Mouse (Mus musculus) cerebellum, adult 2 months (tissue): ENCODE data around the gene Ncoa3.

Experiments
- CTCF ChIP-seq: fragments of 200-500 bp; IDR thresholded peaks from 2 replicates; pipeline ENCODE4 v1.5.1; 2011; ENCODE audit warnings: low read depth, mild to moderate bottlenecking, control low read depth, low read length, moderate library complexity, borderline replicate concordance; ENCODE audit not compliant: insufficient read depth
- POLR2A ChIP-seq: fragments of 200-500 bp; IDR thresholded peaks from 2 replicates; pipeline ENCODE4 v1.6.1; 2011; ENCODE audit warnings: low read length, control low read depth, borderline replicate concordance; ENCODE audit not compliant: insufficient read depth

DNA sequence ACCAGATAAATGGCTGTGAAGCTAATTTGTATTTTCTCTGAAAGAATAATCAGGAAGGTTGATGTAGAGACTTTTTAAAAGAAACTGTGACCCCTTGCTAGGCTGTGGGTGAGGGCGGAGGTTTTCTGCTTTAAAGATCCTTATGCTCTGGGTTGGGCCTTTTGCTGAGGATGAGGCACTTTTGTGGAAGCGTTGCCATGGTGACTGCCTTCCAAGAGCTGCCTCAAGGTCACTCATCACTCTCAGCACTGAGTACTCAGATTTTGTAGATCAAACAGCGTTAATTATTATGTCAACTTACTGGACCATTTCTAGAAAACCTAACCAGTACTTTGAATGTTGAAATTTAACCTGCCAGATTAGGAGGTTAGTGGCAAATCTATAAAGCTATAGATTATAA, 29.2 kb downstream of the Ncoa3 start:
- TF ChIP-seq POLR2A, result no peak
- no peak for TF ChIP-seq CTCF
